Mouse (Mus musculus): ENCODE data around the gene Dcaf12. TPM values are rescaled to one million over a fixed set of nuclear protein-coding genes. Genes with fewer than 3 reads are reported as not detected.

Gene Dcaf12
- polyA plus RNA-seq, 1 experiment from 2014 or later = 41.9 TPM

GRCm38 (mm10) chr4:41307406-41307805 lies 7.3 kb downstream of the Dcaf12 start:
- peaks cover 37% of the 10 kb centered on the region for H3K4me1 ChIP-seq
- WGBS = 82% methylated on average over 6 of the region's 6 CpGs
- no peak overlapping the region for H3K9ac ChIP-seq
- peaks cover 88% of the 10 kb centered on the region for H3K36me3 ChIP-seq
- no peak overlapping the region for H3K27ac ChIP-seq (replicated peaks)
- no peak for ATAC-seq (ENCODE audit: extremely low read depth, insufficient number of reproducible peaks, low FRiP score, low TSS enrichment)
- no peaks in the 10 kb centered on the region for H3K27me3 ChIP-seq (replicated peaks)
- H3K9me3 ChIP-seq = no peaks in the 10 kb centered on the region
- H3K4me3 ChIP-seq = no peak overlapping the region
- H3K4me2 ChIP-seq = no peak overlapping the region

- Histone ChIP-seq H3K27me3 (replicated peaks) (no peaks in the 10 kb centered on the region), H3K9me3 (no peaks in the 10 kb centered on the region), H3K4me2 (no peak overlapping the region), H3K4me3 (no peak overlapping the region), H3K27ac (replicated peaks) (no peak overlapping the region; the same call in 1 of the 2 replicates), H3K36me3 (peaks cover 88% of the 10 kb centered on the region), H3K4me1 (peaks cover 31% of the 10 kb centered on the region), H3K9ac (no peak overlapping the region)
- ATAC-seq (ENCODE audit: extremely low read depth, insufficient number of reproducible peaks, low FRiP score, low TSS enrichment) = no peak
- WGBS = 70% methylated on average over 3 of the region's 3 CpGs
These were observed 10.4 kb downstream of the Dcaf12 start for GRCm38 (mm10) chr4:41304302-41304701.

GRCm38 (mm10) chr4:41303671-41304070 lies 11.0 kb downstream of the Dcaf12 start:
- H3K27me3 ChIP-seq (replicated peaks) = no peaks in the 10 kb centered on the region
- H3K4me3 ChIP-seq = no peak overlapping the region
- H3K4me2 ChIP-seq = no peak overlapping the region
- 86% methylated on average over 7 of the region's 7 CpGs for WGBS
- no peak for ATAC-seq (ENCODE audit: extremely low read depth, insufficient number of reproducible peaks, low FRiP score, low TSS enrichment)
- no peak overlapping the region for H3K9ac ChIP-seq
- H3K27ac ChIP-seq (replicated peaks) = no peak overlapping the region
- peaks cover 88% of the 10 kb centered on the region for H3K36me3 ChIP-seq
- H3K4me1 ChIP-seq = peaks cover 31% of the 10 kb centered on the region
- H3K9me3 ChIP-seq = no peaks in the 10 kb centered on the region

GRCm38 (mm10) chr4:41298976-41299375 lies 15.7 kb downstream of the Dcaf12 start:
- H3K9ac ChIP-seq = no peak overlapping the region
- no peaks in the 10 kb centered on the region for H3K27me3 ChIP-seq (replicated peaks)
- no peak overlapping the region for H3K4me3 ChIP-seq
- H3K4me2 ChIP-seq = no peak overlapping the region
- no peak for ATAC-seq (ENCODE audit: extremely low read depth, insufficient number of reproducible peaks, low FRiP score, low TSS enrichment)
- no peaks in the 10 kb centered on the region for H3K9me3 ChIP-seq
- 89% methylated on average over 5 of the region's 5 CpGs for WGBS
- H3K4me1 ChIP-seq = no peaks in the 10 kb centered on the region
- no peak overlapping the region for H3K27ac ChIP-seq (replicated peaks)
- peaks cover 94% of the 10 kb centered on the region for H3K36me3 ChIP-seq

- ATAC-seq (ENCODE audit: extremely low read depth, insufficient number of reproducible peaks, low FRiP score, low TSS enrichment) = no peak
- no peak overlapping the region for H3K4me2 ChIP-seq
- whole genome bisulfite sequencing = 94% methylated on average over 7 of the region's 7 CpGs
- no peak overlapping the region for H3K9ac ChIP-seq
- no peak overlapping the region for H3K4me3 ChIP-seq
- H3K27me3 ChIP-seq (replicated peaks) = no peaks in the 10 kb centered on the region
- peaks cover 100% of the 10 kb centered on the region for H3K36me3 ChIP-seq
- H3K4me1 ChIP-seq = no peaks in the 10 kb centered on the region
- no peaks in the 10 kb centered on the region for H3K9me3 ChIP-seq
- no peak overlapping the region for H3K27ac ChIP-seq (replicated peaks)
These were observed 18.7 kb downstream of the Dcaf12 start for GRCm38 (mm10) chr4:41295960-41296359.

- Histone ChIP-seq H3K9ac (no peak overlapping the region), H3K9me3 (no peaks in the 10 kb centered on the region), H3K36me3 (peaks cover 100% of the 10 kb centered on the region), H3K4me3 (no peak overlapping the region), H3K27me3 (replicated peaks) (no peaks in the 10 kb centered on the region), H3K27ac (replicated peaks) (no peak overlapping the region), H3K4me1 (no peaks in the 10 kb centered on the region), H3K4me2 (no peak overlapping the region)
- WGBS = 93% methylated on average over 11 of the region's 11 CpGs
- ATAC-seq (ENCODE audit: extremely low read depth, insufficient number of reproducible peaks, low FRiP score, low TSS enrichment) = no peak
These were observed 19.2 kb downstream of the Dcaf12 start for GRCm38 (mm10) chr4:41295507-41295906.

GRCm38 (mm10) chr4:41293907-41294306 lies 20.8 kb downstream of the Dcaf12 start:
- no peak for ATAC-seq (ENCODE audit: extremely low read depth, insufficient number of reproducible peaks, low FRiP score, low TSS enrichment)
- WGBS = 84% methylated on average over 4 of the region's 4 CpGs
- peaks cover 94% of the 10 kb centered on the region for H3K36me3 ChIP-seq

GRCm38 (mm10) chr4:41289802-41290201 lies 24.9 kb downstream of the Dcaf12 start:
- Histone ChIP-seq H3K4me3 (no peak overlapping the region), H3K4me2 (no peak overlapping the region), H3K4me1 (no peaks in the 10 kb centered on the region), H3K9me3 (no peaks in the 10 kb centered on the region), H3K9ac (no peak overlapping the region), H3K27me3 (replicated peaks) (no peaks in the 10 kb centered on the region), H3K27ac (replicated peaks) (no peak overlapping the region), H3K36me3 (peaks cover 53% of the 10 kb centered on the region)
- 77% methylated on average over 7 of the region's 7 CpGs for WGBS
- no peak for ATAC-seq (ENCODE audit: extremely low read depth, insufficient number of reproducible peaks, low FRiP score, low TSS enrichment)

More at GRCm38 (mm10) chr4:41293907-41294306, 20.8 kb downstream of the Dcaf12 start:
- Histone ChIP-seq H3K27me3 (replicated peaks) (no peaks in the 10 kb centered on the region), H3K4me3 (no peak overlapping the region), H3K9me3 (no peaks in the 10 kb centered on the region), H3K27ac (replicated peaks) (no peak overlapping the region), H3K9ac (no peak overlapping the region), H3K4me2 (no peak overlapping the region), H3K4me1 (no peaks in the 10 kb centered on the region)

- 15% methylated on average over 3 of the region's 3 CpGs for WGBS
- no peak for ATAC-seq (ENCODE audit: extremely low read depth, insufficient number of reproducible peaks, low FRiP score, low TSS enrichment)
- no peaks in the 10 kb centered on the region for H3K4me1 ChIP-seq
- no peak overlapping the region for H3K4me3 ChIP-seq
- H3K27me3 ChIP-seq (replicated peaks) = no peaks in the 10 kb centered on the region
- no peak overlapping the region for H3K4me2 ChIP-seq
- H3K36me3 ChIP-seq = peaks cover 19% of the 10 kb centered on the region
- no peak overlapping the region for H3K9ac ChIP-seq
- H3K27ac ChIP-seq (replicated peaks) = no peak overlapping the region
- no peaks in the 10 kb centered on the region for H3K9me3 ChIP-seq
These were observed 28.3 kb downstream of the Dcaf12 start for GRCm38 (mm10) chr4:41286420-41286819.

- H3K36me3 ChIP-seq = no peaks in the 10 kb centered on the region
- 71% methylated on average over 2 of the region's 2 CpGs for WGBS
- no peaks in the 10 kb centered on the region for H3K4me1 ChIP-seq
- no peak overlapping the region for H3K27ac ChIP-seq (replicated peaks)
- no peak overlapping the region for H3K4me2 ChIP-seq
- H3K9me3 ChIP-seq = no peaks in the 10 kb centered on the region
- H3K4me3 ChIP-seq = no peak overlapping the region
- no peaks in the 10 kb centered on the region for H3K27me3 ChIP-seq (replicated peaks)
- no peak for ATAC-seq (ENCODE audit: extremely low read depth, insufficient number of reproducible peaks, low FRiP score, low TSS enrichment)
- H3K9ac ChIP-seq = no peak overlapping the region
These were observed 30.6 kb downstream of the Dcaf12 start for GRCm38 (mm10) chr4:41284087-41284486.

- peak overlapping the region; percentile 96 for H3K27ac ChIP-seq (replicated peaks)
- peak overlapping the region; percentile 97 for H3K9ac ChIP-seq
- H3K4me3 ChIP-seq = peak overlapping the region; percentile 92
- H3K36me3 ChIP-seq = peaks cover 5% of the 10 kb centered on the region
- no peaks in the 10 kb centered on the region for H3K9me3 ChIP-seq
- peaks cover 31% of the 10 kb centered on the region for H3K4me1 ChIP-seq
- no peak for ATAC-seq (ENCODE audit: extremely low read depth, insufficient number of reproducible peaks, low FRiP score, low TSS enrichment)
- WGBS = 68% methylated on average over 5 of the region's 5 CpGs
- no peaks in the 10 kb centered on the region for H3K27me3 ChIP-seq (replicated peaks)
- peak overlapping the region; percentile 86 for H3K4me2 ChIP-seq
These were observed 38.8 kb downstream of the Dcaf12 start for GRCm38 (mm10) chr4:41275927-41276326.

- Histone ChIP-seq H3K27me3 (replicated peaks) (no peaks in the 10 kb centered on the region), H3K27ac (replicated peaks) (peak within 1 kb of the TSS; percentile 96), H3K4me1 (peaks cover 34% of the 10 kb centered on the region), H3K4me3 (peak within 1 kb of the TSS; percentile 92), H3K9ac (peak within 1 kb of the TSS; percentile 97), H3K36me3 (peaks cover 12% of the 10 kb centered on the region), H3K9me3 (no peaks in the 10 kb centered on the region), H3K4me2 (peak within 1 kb of the TSS; percentile 86)
- ATAC-seq (ENCODE audit: extremely low read depth, insufficient number of reproducible peaks, low FRiP score, low TSS enrichment) = peak; percentile 91
- under 1% methylated on average over 60 of the region's 60 CpGs for WGBS
These were observed 39.5 kb downstream of the Dcaf12 start, which contains the start of gene Ubap2 for GRCm38 (mm10) chr4:41274980-41275850. Ubap2 (minus strand) TSS chr4:41275144.
